Mouse (Mus musculus) kidney, postnatal 4 days (tissue): Measurements from ENCODE around the gene Hoxa7.
A peak's percentile ranks its signal among the peaks of the same experiment; 100 is the strongest.

Source experiments
- DNase-seq, 2 experiments: peaks; one replicate each; pipeline ENCODE4 v3.0.0; 2021; ENCODE audit warnings: mixed read lengths in 2 of 2

Gene Hoxa7

GRCm38 (mm10) chr6:52196811-52197210 lies 24.8 kb downstream of the Hoxa7 start:
- DNase-seq, result peak in 1 of 2 experiments; percentile 7

GRCm38 (mm10) chr6:52194690-52195089 lies 27.0 kb downstream of the Hoxa7 start:
- peak; percentile 39 to 57 for DNase-seq

- peak; percentile 95 to 97 for DNase-seq
Measured at GRCm38 (mm10) chr6:52191860-52192550, 29.6 kb downstream of the Hoxa7 start.

GRCm38 (mm10) chr6:52190906-52191810 lies 30.5 kb downstream of the Hoxa7 start, which contains the start of gene Hoxa4:
Gene Hoxa4 (minus strand): TSS chr6:52191753.
- DNase-seq, result peak; percentile 41 to 66

- peak; percentile 60 to 75 for DNase-seq
Measured at GRCm38 (mm10) chr6:52190410-52190809, 31.2 kb downstream of the Hoxa7 start.

- DNase-seq, result peak; percentile 38 to 49
Measured at GRCm38 (mm10) chr6:52189909-52190308, 31.7 kb downstream of the Hoxa7 start.

- peak; percentile 29 to 60 for DNase-seq
Measured at GRCm38 (mm10) chr6:52189172-52189591, 32.5 kb downstream of the Hoxa7 start.

- peak; percentile 26 to 42 for DNase-seq
Measured at GRCm38 (mm10) chr6:52186500-52186899, 35.2 kb downstream of the Hoxa7 start.

GRCm38 (mm10) chr6:52185834-52186233 lies 35.8 kb downstream of the Hoxa7 start:
- DNase-seq, result peak in 1 of 2 experiments; percentile 12

GRCm38 (mm10) chr6:52185222-52185621 lies 36.4 kb downstream of the Hoxa7 start:
- DNase-seq, result peak; percentile 60 to 66

- DNase-seq, result peak; percentile 29 to 58
Measured at GRCm38 (mm10) chr6:52184668-52185067, 37.0 kb downstream of the Hoxa7 start.

GRCm38 (mm10) chr6:52183311-52184080 lies 38.2 kb downstream of the Hoxa7 start:
- DNase-seq, result peak; percentile 47 to 68

- DNase-seq, result no peak
Measured at GRCm38 (mm10) chr6:52182793-52183192, 38.9 kb downstream of the Hoxa7 start.

GRCm38 (mm10) chr6:52182030-52182429 lies 39.6 kb downstream of the Hoxa7 start:
- DNase-seq, result peak; percentile 28 to 47

- peak; percentile 3 to 13 for DNase-seq
Measured at GRCm38 (mm10) chr6:52180726-52181125, 40.9 kb downstream of the Hoxa7 start.

GRCm38 (mm10) chr6:52180213-52180710 lies 41.4 kb downstream of the Hoxa7 start:
- peak; percentile 22 to 51 for DNase-seq

GRCm38 (mm10) chr6:52179690-52180089 lies 42.0 kb downstream of the Hoxa7 start:
- DNase-seq, result peak; percentile 30 to 53

- DNase-seq, result peak in 1 of 2 experiments; percentile 42
Measured at GRCm38 (mm10) chr6:52178918-52179665, 42.6 kb downstream of the Hoxa7 start.

- DNase-seq, result no peak
Measured at GRCm38 (mm10) chr6:52177806-52178205, 43.8 kb downstream of the Hoxa7 start.

- peak; percentile 79 to 87 for DNase-seq
Measured at GRCm38 (mm10) chr6:52177061-52177735, 44.5 kb downstream of the Hoxa7 start, which contains the start of gene 5730596B20Rik. Gene 5730596B20Rik (plus strand): TSS chr6:52177498.

- DNase-seq, result peak in 1 of 2 experiments; percentile 54
Measured at GRCm38 (mm10) chr6:52176391-52176790, 45.3 kb downstream of the Hoxa7 start.
